Mouse (Mus musculus): ENCODE measurements at regions not wholly inside any gene's neighbourhood (a gene's known extent, or its start where the extent isn't known, plus 50 kb on each side); places are given as distances from the start of the nearest gene placed in this dataset.
A peak's percentile ranks its signal among the peaks of the same experiment; 100 is the strongest.

- no peak for DNase-seq
Measured at GRCm38 (mm10) chr10:66433490-66433889, 662.4 kb upstream of the Jmjd1c start.

GRCm38 (mm10) chr10:66470684-66471083 lies 625.2 kb upstream of the Jmjd1c start:
- DNase-seq = no peak

- DNase-seq = no peak
Measured at GRCm38 (mm10) chr10:66472038-66472437, 623.9 kb upstream of the Jmjd1c start.

- no peak for DNase-seq
Measured at GRCm38 (mm10) chr10:66475187-66475735, 620.7 kb upstream of the Jmjd1c start.

GRCm38 (mm10) chr10:66490871-66491270 lies 605.1 kb upstream of the Jmjd1c start:
- no peak for DNase-seq

- no peak for DNase-seq
Measured at GRCm38 (mm10) chr10:66491850-66492249, 604.1 kb upstream of the Jmjd1c start.

GRCm38 (mm10) chr10:66539846-66540245 lies 556.1 kb upstream of the Jmjd1c start:
- DNase-seq = no peak

GRCm38 (mm10) chr10:66546656-66547055 lies 549.3 kb upstream of the Jmjd1c start:
- DNase-seq = no peak

- no peak for DNase-seq
Measured at GRCm38 (mm10) chr10:66547660-66548059, 548.3 kb upstream of the Jmjd1c start.

- DNase-seq = peak; percentile 1 to 10
Measured at GRCm38 (mm10) chr10:66548073-66548472, 547.9 kb upstream of the Jmjd1c start.

GRCm38 (mm10) chr10:66552919-66553318 lies 543.0 kb upstream of the Jmjd1c start:
- DNase-seq = peak in 1 of 2 experiments; percentile 3

- no peak for DNase-seq
Measured at GRCm38 (mm10) chr10:66554259-66554658, 541.7 kb upstream of the Jmjd1c start.

GRCm38 (mm10) chr10:66558097-66558840 lies 537.7 kb upstream of the Jmjd1c start:
- DNase-seq = no peak

GRCm38 (mm10) chr10:66565374-66565773 lies 530.6 kb upstream of the Jmjd1c start:
- no peak for DNase-seq

GRCm38 (mm10) chr10:66574846-66575535 lies 520.9 kb upstream of the Jmjd1c start:
- peak; percentile 1 to 5 for DNase-seq

- no peak for DNase-seq
Measured at GRCm38 (mm10) chr10:66593001-66593400, 502.9 kb upstream of the Jmjd1c start.

GRCm38 (mm10) chr10:66593506-66593905 lies 502.4 kb upstream of the Jmjd1c start:
- DNase-seq = no peak

GRCm38 (mm10) chr10:66597952-66598351 lies 498.0 kb upstream of the Jmjd1c start:
- DNase-seq = no peak

GRCm38 (mm10) chr10:66607141-66607540 lies 488.8 kb upstream of the Jmjd1c start:
- DNase-seq = no peak

- DNase-seq = no peak
Measured at GRCm38 (mm10) chr10:66616280-66616679, 479.6 kb upstream of the Jmjd1c start.

GRCm38 (mm10) chr10:66630996-66631395 lies 464.9 kb upstream of the Jmjd1c start:
- peak; percentile 18 to 24 for DNase-seq

GRCm38 (mm10) chr10:66640890-66641847 lies 454.8 kb upstream of the Jmjd1c start:
- no peak for DNase-seq

GRCm38 (mm10) chr10:66641966-66642365 lies 454.0 kb upstream of the Jmjd1c start:
- no peak for DNase-seq
